Mouse (Mus musculus): ENCODE results near the gene Mef2b. TPM values are rescaled to one million over a fixed set of nuclear protein-coding genes. Genes with fewer than 3 reads are reported as not detected.

The Mef2b gene
- polyA plus RNA-seq, 1 experiment = 0.05 TPM

DNA sequence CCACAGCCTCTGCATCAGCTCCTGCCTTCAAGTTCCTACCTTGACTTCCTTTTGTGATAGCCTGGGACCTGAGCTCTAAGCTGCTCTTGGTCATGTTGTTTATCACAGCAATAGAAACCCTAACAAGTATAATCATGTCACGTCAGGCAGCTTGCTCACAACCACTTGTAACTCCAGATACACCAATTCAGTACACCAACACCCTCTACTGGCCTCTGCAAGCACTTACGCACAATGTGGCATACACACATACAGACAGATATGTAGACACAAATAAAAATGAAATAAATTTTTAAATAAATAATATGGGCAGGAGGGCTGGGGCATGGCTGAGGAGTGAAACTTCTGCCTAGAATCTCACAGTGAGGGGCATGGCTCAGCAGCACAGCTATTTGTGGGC lies 56.3 kb downstream of the Mef2b start:
- Histone ChIP-seq H3K4me3 (ENCODE audit: insufficient read depth, poor library complexity, severe bottlenecking) (no peak overlapping the region), H3K79me3 (ENCODE audit: low read depth) (no peaks in the 10 kb centered on the region), H3K79me2 (ENCODE audit: control insufficient read depth, insufficient read depth) (no peaks in the 10 kb centered on the region)

DNA sequence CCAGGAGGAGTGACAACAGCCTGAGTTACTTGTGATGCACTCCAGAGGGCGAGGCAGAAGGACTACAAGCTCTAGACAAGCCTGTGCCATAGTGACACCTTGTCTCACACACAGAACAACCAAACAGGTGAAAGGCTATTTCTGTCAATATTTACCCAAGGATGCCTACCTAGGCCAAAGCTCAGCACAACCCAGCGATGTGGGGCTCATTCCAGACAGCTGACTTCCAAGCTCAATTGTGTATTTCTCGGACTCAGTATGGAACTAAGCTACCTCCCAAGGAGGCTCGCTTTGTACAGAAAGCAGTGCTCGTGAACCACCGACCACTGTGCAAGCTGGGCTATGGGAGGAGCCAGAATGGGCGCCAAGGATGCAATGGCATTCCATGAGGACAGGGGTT lies 58.1 kb downstream of the Mef2b start:
- H3K36me3 ChIP-seq (ENCODE audit: control insufficient read depth, insufficient read depth) = no peaks in the 10 kb centered on the region
- no peak overlapping the region for H3K4me3 ChIP-seq (ENCODE audit: insufficient read depth, poor library complexity, severe bottlenecking)
- no peaks in the 10 kb centered on the region for H3K79me3 ChIP-seq (ENCODE audit: low read depth)
- no peak for TF ChIP-seq USF1 (IDR thresholded peaks at IDR 0.05; ENCODE audit: low read depth)
- TF ChIP-seq MYOG (IDR thresholded peaks at IDR 0.05; ENCODE audit: control insufficient read depth, extremely low read depth, insufficient read length) = no peak
- TF ChIP-seq CEBPB (IDR thresholded peaks at IDR 0.05; ENCODE audit: low read depth) = no peak
- TF ChIP-seq MAX (IDR thresholded peaks at IDR 0.05) = no peak
- TF ChIP-seq MYOD1 (IDR thresholded peaks at IDR 0.05; ENCODE audit: control insufficient read depth, insufficient read length, low read depth) = no peak
- TF ChIP-seq CTCF (IDR thresholded peaks at IDR 0.05; ENCODE audit: control insufficient read depth, insufficient read depth, insufficient read length) = no peak
- TF ChIP-seq FOSL1 (IDR thresholded peaks at IDR 0.05; ENCODE audit: insufficient read depth, low read length, poor library complexity, severe bottlenecking) = no peak
- peaks cover 9% of the 10 kb centered on the region for H3K27me3 ChIP-seq (ENCODE audit: control insufficient read depth, insufficient read depth, insufficient read length)
- H3K79me2 ChIP-seq (ENCODE audit: control insufficient read depth, insufficient read depth) = no peaks in the 10 kb centered on the region
- no peak overlapping the region for H3ac ChIP-seq (ENCODE audit: control insufficient read depth, insufficient read length, low read depth)

More for the DNA sequence above, 56.3 kb downstream of the Mef2b start:
- peaks cover 3% of the 10 kb centered on the region for H3K27me3 ChIP-seq (ENCODE audit: control insufficient read depth, insufficient read depth, insufficient read length)
- H3ac ChIP-seq (ENCODE audit: control insufficient read depth, insufficient read length, low read depth) = no peak overlapping the region
- TF ChIP-seq MYOG (IDR thresholded peaks at IDR 0.05; ENCODE audit: control insufficient read depth, extremely low read depth, insufficient read length) (no peak), FOSL1 (IDR thresholded peaks at IDR 0.05; ENCODE audit: insufficient read depth, low read length, poor library complexity, severe bottlenecking) (no peak), MAX (IDR thresholded peaks at IDR 0.05) (no peak), CEBPB (IDR thresholded peaks at IDR 0.05; ENCODE audit: low read depth) (no peak), CTCF (IDR thresholded peaks at IDR 0.05; ENCODE audit: control insufficient read depth, insufficient read depth, insufficient read length) (no peak), MYOD1 (IDR thresholded peaks at IDR 0.05; ENCODE audit: control insufficient read depth, insufficient read length, low read depth) (no peak), USF1 (IDR thresholded peaks at IDR 0.05; ENCODE audit: low read depth) (no peak)
- no peaks in the 10 kb centered on the region for H3K36me3 ChIP-seq (ENCODE audit: control insufficient read depth, insufficient read depth)

DNA sequence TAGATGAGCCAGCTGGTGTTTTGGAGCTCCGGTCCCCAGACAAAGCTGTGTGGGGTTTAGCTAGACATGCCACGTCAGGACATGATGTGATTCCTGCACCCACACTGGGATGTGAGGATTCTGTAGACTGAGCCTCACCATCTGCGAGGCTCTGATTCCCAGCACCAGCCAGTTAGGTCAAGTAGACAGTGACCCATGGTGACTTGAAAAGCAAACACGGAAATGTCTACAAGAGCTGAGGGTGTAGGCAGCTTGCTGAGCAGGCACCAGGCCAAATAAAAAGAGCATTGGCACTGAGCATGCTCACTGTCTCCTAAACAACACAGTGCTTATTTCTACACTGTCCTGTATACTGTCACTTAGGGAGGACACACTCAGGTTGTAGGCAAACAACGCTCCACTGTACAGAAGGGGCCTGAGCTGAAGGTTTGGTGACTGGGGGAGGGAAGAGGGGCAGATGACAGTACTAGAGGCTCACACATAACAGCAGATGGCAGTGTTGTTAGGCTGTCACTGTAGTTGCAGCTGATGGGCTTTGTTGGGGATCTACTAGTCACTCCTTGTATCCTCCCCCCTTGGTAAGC lies 60.7 kb downstream of the Mef2b start:
- TF ChIP-seq MYOD1 (IDR thresholded peaks at IDR 0.05; ENCODE audit: control insufficient read depth, insufficient read length, low read depth) = no peak
- peak; percentile 58 for TF ChIP-seq CTCF (IDR thresholded peaks at IDR 0.05; ENCODE audit: control insufficient read depth, insufficient read depth, insufficient read length)
- Histone ChIP-seq H3K79me2 (ENCODE audit: control insufficient read depth, insufficient read depth) (no peaks in the 10 kb centered on the region), H3ac (ENCODE audit: control insufficient read depth, insufficient read length, low read depth) (no peak overlapping the region), H3K36me3 (ENCODE audit: control insufficient read depth, insufficient read depth) (no peaks in the 10 kb centered on the region), H3K4me3 (ENCODE audit: insufficient read depth, poor library complexity, severe bottlenecking) (no peak overlapping the region), H3K79me3 (ENCODE audit: low read depth) (no peaks in the 10 kb centered on the region), H3K27me3 (ENCODE audit: control insufficient read depth, insufficient read depth, insufficient read length) (peaks cover 9% of the 10 kb centered on the region)

DNA sequence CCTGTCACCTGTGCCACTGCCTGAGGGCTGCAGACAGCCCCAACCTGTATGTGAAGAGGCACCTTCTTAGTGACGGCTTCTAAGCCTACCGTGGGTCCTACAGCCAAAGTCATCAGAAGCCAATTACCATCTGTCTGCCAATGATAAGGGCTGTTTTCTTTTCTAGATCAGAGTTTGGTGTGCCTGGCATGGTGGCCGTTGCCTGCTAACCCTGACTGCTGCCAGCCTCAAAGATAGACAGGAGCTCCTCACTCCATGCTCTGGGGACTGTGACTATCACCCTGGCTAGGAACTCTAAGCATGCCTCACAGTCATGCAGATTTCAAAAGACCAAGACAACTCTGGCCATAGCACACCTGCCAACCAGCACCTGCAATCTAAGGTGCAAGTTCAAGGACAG lies 61.9 kb downstream of the Mef2b start:
- H3K27me3 ChIP-seq (ENCODE audit: control insufficient read depth, insufficient read depth, insufficient read length) = peaks cover 9% of the 10 kb centered on the region
- no peak overlapping the region for H3ac ChIP-seq (ENCODE audit: control insufficient read depth, insufficient read length, low read depth)
- H3K36me3 ChIP-seq (ENCODE audit: control insufficient read depth, insufficient read depth) = no peaks in the 10 kb centered on the region
- no peak for TF ChIP-seq CTCF (IDR thresholded peaks at IDR 0.05; ENCODE audit: control insufficient read depth, insufficient read depth, insufficient read length)
- no peak for TF ChIP-seq MYOD1 (IDR thresholded peaks at IDR 0.05; ENCODE audit: control insufficient read depth, insufficient read length, low read depth)
- TF ChIP-seq USF1 (IDR thresholded peaks at IDR 0.05; ENCODE audit: low read depth) = no peak
- no peak for TF ChIP-seq FOSL1 (IDR thresholded peaks at IDR 0.05; ENCODE audit: insufficient read depth, low read length, poor library complexity, severe bottlenecking)
- no peak for TF ChIP-seq MYOG (IDR thresholded peaks at IDR 0.05; ENCODE audit: control insufficient read depth, extremely low read depth, insufficient read length)
- TF ChIP-seq MAX (IDR thresholded peaks at IDR 0.05) = no peak
- TF ChIP-seq CEBPB (IDR thresholded peaks at IDR 0.05; ENCODE audit: low read depth) = no peak
- H3K4me3 ChIP-seq (ENCODE audit: insufficient read depth, poor library complexity, severe bottlenecking) = no peak overlapping the region
- no peaks in the 10 kb centered on the region for H3K79me2 ChIP-seq (ENCODE audit: control insufficient read depth, insufficient read depth)
- H3K79me3 ChIP-seq (ENCODE audit: low read depth) = no peaks in the 10 kb centered on the region

DNA sequence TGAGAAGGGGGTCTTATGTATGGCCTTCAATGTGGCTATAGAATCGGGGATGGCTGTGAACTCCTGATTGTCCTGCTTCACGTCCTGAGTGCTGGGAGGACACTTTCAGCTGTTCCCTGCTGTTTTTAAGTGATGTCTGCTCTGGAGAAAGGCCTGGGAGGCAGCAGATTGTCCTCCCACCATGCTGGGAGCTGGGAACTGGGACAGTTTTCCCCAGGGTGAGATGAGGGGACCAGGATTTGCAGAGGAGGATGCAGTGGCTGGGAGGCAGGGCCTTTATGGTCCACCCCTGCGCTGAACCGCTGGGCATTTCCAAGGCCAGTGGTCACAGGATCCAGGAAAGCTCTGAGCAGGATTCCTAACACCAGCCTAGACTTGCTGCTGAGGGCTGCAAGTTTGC lies 63.6 kb downstream of the Mef2b start:
- no peaks in the 10 kb centered on the region for H3K79me2 ChIP-seq (ENCODE audit: control insufficient read depth, insufficient read depth)
- no peak for TF ChIP-seq USF1 (IDR thresholded peaks at IDR 0.05; ENCODE audit: low read depth)
- TF ChIP-seq CTCF (IDR thresholded peaks at IDR 0.05; ENCODE audit: control insufficient read depth, insufficient read depth, insufficient read length) = no peak
- no peak for TF ChIP-seq CEBPB (IDR thresholded peaks at IDR 0.05; ENCODE audit: low read depth)
- no peak for TF ChIP-seq FOSL1 (IDR thresholded peaks at IDR 0.05; ENCODE audit: insufficient read depth, low read length, poor library complexity, severe bottlenecking)
- TF ChIP-seq MYOD1 (IDR thresholded peaks at IDR 0.05; ENCODE audit: control insufficient read depth, insufficient read length, low read depth) = no peak
- TF ChIP-seq MYOG (IDR thresholded peaks at IDR 0.05; ENCODE audit: control insufficient read depth, extremely low read depth, insufficient read length) = no peak
- no peak for TF ChIP-seq MAX (IDR thresholded peaks at IDR 0.05)
- no peaks in the 10 kb centered on the region for H3K36me3 ChIP-seq (ENCODE audit: control insufficient read depth, insufficient read depth)
- no peaks in the 10 kb centered on the region for H3K79me3 ChIP-seq (ENCODE audit: low read depth)
- H3K4me3 ChIP-seq (ENCODE audit: insufficient read depth, poor library complexity, severe bottlenecking) = no peak overlapping the region
- H3ac ChIP-seq (ENCODE audit: control insufficient read depth, insufficient read length, low read depth) = no peak overlapping the region
- H3K27me3 ChIP-seq (ENCODE audit: control insufficient read depth, insufficient read depth, insufficient read length) = peaks cover 9% of the 10 kb centered on the region

DNA sequence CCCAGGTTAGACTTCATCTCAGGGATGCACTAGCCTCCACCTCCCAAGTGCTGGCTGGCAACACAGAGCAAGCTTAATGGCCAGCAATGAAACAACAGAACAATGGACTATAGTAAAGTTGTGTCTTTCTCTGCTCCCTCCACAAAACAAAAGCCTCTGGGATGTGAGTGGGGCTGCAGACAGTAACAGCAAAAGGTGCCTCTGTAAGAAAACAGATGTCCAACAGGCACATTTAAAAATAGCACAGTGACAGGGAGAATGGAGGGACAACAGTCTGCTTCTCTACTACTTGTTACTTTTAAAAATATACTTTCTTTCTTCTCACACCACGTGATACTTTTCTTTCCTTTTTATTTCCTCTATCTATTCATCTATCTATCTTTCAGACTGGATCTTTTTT lies 65.2 kb downstream of the Mef2b start:
- no peak for TF ChIP-seq USF1 (IDR thresholded peaks at IDR 0.05; ENCODE audit: low read depth)
- TF ChIP-seq MYOG (IDR thresholded peaks at IDR 0.05; ENCODE audit: control insufficient read depth, extremely low read depth, insufficient read length) = no peak
- TF ChIP-seq MAX (IDR thresholded peaks at IDR 0.05) = no peak
- TF ChIP-seq CTCF (IDR thresholded peaks at IDR 0.05; ENCODE audit: control insufficient read depth, insufficient read depth, insufficient read length) = no peak
- no peak for TF ChIP-seq CEBPB (IDR thresholded peaks at IDR 0.05; ENCODE audit: low read depth)
- no peak for TF ChIP-seq FOSL1 (IDR thresholded peaks at IDR 0.05; ENCODE audit: insufficient read depth, low read length, poor library complexity, severe bottlenecking)
- no peak for TF ChIP-seq MYOD1 (IDR thresholded peaks at IDR 0.05; ENCODE audit: control insufficient read depth, insufficient read length, low read depth)
- Histone ChIP-seq H3K27me3 (ENCODE audit: control insufficient read depth, insufficient read depth, insufficient read length) (peaks cover 9% of the 10 kb centered on the region), H3ac (ENCODE audit: control insufficient read depth, insufficient read length, low read depth) (no peak overlapping the region), H3K79me3 (ENCODE audit: low read depth) (no peaks in the 10 kb centered on the region), H3K4me3 (ENCODE audit: insufficient read depth, poor library complexity, severe bottlenecking) (no peak overlapping the region), H3K79me2 (ENCODE audit: control insufficient read depth, insufficient read depth) (no peaks in the 10 kb centered on the region), H3K36me3 (ENCODE audit: control insufficient read depth, insufficient read depth) (no peaks in the 10 kb centered on the region)

Measured in C2C12 (cell line).